In the genomic region with DNA sequence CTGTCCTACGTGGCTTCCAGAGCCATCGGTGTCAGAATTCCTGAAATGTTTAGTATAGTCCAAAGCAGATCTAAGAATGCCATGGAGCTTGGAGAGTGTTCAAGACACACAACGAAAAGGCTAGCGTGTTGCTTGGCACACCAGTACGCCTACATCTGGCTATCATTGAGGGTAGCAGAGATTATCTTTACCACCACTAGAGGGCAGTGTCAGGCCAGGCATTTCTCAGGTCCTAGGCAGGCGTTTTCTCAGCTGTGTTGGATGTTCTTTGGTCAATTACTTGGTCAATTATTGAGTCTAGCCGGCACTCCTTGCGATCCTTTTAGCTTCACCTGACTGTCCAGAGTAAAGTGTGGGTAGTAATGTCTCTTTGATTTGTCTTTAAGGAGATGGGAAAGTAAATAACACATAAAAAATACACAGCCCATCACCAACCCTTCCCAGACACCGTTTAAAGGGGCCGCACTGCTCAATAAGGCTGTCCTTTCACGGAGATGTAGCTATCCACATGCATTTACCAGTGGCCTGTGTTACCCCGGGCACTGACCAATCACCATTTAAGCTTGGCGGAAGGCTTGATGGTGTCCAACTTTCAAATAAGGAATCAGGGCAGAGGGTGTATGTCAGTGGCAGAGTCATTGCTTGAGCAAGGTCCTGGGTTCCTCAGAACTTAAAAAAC, we compare ENCODE assay signal across 8 mouse cellular contexts. TPM values are rescaled to one million over a fixed set of nuclear protein-coding genes. Genes with fewer than 3 reads are reported as not detected.
DNase-seq lines count a peak whose midpoint lies in the region; ATAC-seq and TF ChIP-seq lines count a peak whose summit lies in the region.

No protein-coding gene starts in this region.

- H3K4me2 ChIP-seq in lung, embryonic 14.5 days: no peak overlapping the region

- no peaks in the 10 kb centered on the region for H3K9me3 ChIP-seq in forebrain, embryonic 10.5 days
- no peaks in the 10 kb centered on the region for H3K9me3 ChIP-seq in lung, embryonic 14.5 days (ENCODE audit: low read depth, low read length)

- DNase-seq in MN1 (ENCODE audit: low spot score): peak; percentile 88
- peak; percentile 51 for DNase-seq in c-Kit-positive CD71-negative TER-119-negative erythroid progenitor cells, embryonic 14.5 days (ENCODE audit: low read depth)
- peak; percentile 78 for DNase-seq in forebrain, embryonic 10.5 days (ENCODE audit: extremely low spot score, low spot score)
- DNase-seq in heart, postnatal 25 days (ENCODE audit: low spot score): peak; percentile 24
- peak; percentile 85 for DNase-seq in layer of hippocampus, adult 11-12 months (ENCODE audit: low spot score)
- DNase-seq in lung, embryonic 14.5 days: peak; percentile 93
- peak; percentile 68 for DNase-seq in ovary, postnatal 14 days (ENCODE audit: low spot score)
- DNase-seq in urinary bladder, postnatal 4 days (ENCODE audit: low spot score in 2 of 2): peak; percentile 40 to 69

- H3K4me3 ChIP-seq in forebrain, embryonic 10.5 days: no peak overlapping the region
- H3K4me3 ChIP-seq in lung, embryonic 14.5 days (ENCODE audit: low read depth, low read length): no peak overlapping the region

- no peaks in the 10 kb centered on the region for H3K36me3 ChIP-seq in forebrain, embryonic 10.5 days (replicated peaks)
- no peaks in the 10 kb centered on the region for H3K36me3 ChIP-seq in lung, embryonic 14.5 days (ENCODE audit: insufficient read depth)

- H3K27me3 ChIP-seq in forebrain, embryonic 10.5 days (ENCODE audit: poor library complexity, severe bottlenecking): peaks cover 17% of the 10 kb centered on the region
- H3K27me3 ChIP-seq in lung, embryonic 14.5 days (ENCODE audit: insufficient read depth, low read length): peaks cover 3% of the 10 kb centered on the region; the same call in 1 of the 2 replicates

- ATAC-seq in lung, embryonic 14.5 days (ENCODE audit: insufficient read depth): peak; percentile 62

- peaks cover 7% of the 10 kb centered on the region for H3K4me1 ChIP-seq in forebrain, embryonic 10.5 days
- peaks cover 2% of the 10 kb centered on the region; the same call in 1 of the 2 replicates for H3K4me1 ChIP-seq in lung, embryonic 14.5 days (ENCODE audit: insufficient read depth)

- no peak overlapping the region for H3K27ac ChIP-seq in forebrain, embryonic 10.5 days
- H3K27ac ChIP-seq in lung, embryonic 14.5 days (ENCODE audit: low read depth): no peak overlapping the region

- WGBS in forebrain, embryonic 10.5 days: 45% methylated on average over 13 of the region's 13 CpGs
- WGBS in lung, embryonic 14.5 days: 40% methylated on average over 13 of the region's 13 CpGs

- H3K9ac ChIP-seq in lung, embryonic 14.5 days: no peak overlapping the region

- peak; percentile 99 for TF ChIP-seq CTCF in lung, embryonic 14.5 days (IDR thresholded peaks at IDR 0.05; ENCODE audit: low read depth)

- intact Hi-C loops in heart, postnatal 25 days (cut with DNase I): loop anchor here (1.0 to 10.0 kb wide), 2 partner anchors 355 to 478 kb away; no protein-coding TSS in a partner anchor

RNA-seq across cellular contexts. Expression of a gene that starts 29.7 kb away (rescaled TPM):
- polyA plus RNA-seq in forebrain, embryonic 10.5 days (2016; fragmentation: Nextera tagmentation; extraction: Ambion mirVana): 0.11 TPM in 1 of 2 replicates, not detected in the other
- 1 to 10 TPM; 4.9 to 6.3 TPM for total RNA-seq in heart, postnatal 25 days (2021)
- polyA plus RNA-seq in lung, embryonic 14.5 days (2014; fragmentation: Nextera tagmentation; extraction: Ambion mirVana): 0.29 and 0.89 TPM in 2 replicates

Comparison
In these comparisons a context has a peak if more than half of its experiments do, and no peak if none do; other contexts are left out.
1. DNase-seq: peak in every context shown above with its lines; median percentile 93 in lung, embryonic 14.5 days; 88 in MN1; 85 in layer of hippocampus, adult 11-12 months; 78 in forebrain, embryonic 10.5 days; 68 in ovary, postnatal 14 days; 54 in urinary bladder, postnatal 4 days; 51 in c-Kit-positive CD71-negative TER-119-negative erythroid progenitor cells, embryonic 14.5 days; 24 in heart, postnatal 25 days.